Mouse (Mus musculus) forebrain, embryonic 13.5 days (tissue): ENCODE data around the gene Clptm1. TPM values are rescaled to one million over a fixed set of nuclear protein-coding genes. Genes with fewer than 3 reads are reported as not detected.
"Not testable (repeated sequence)": the region's sequence is repeated elsewhere in the genome, so short reads cannot be mapped to it uniquely, and the experiment has no call there.

ENCODE experiments used
- ATAC-seq: fragments of 200-750 bp; cut with Nextera tagmentation; 2 replicates; pipeline ENCODE4 v1.8.0; 2017
- H3K27ac ChIP-seq: fragments of 300-500 bp; sonication (generic); 2 replicates; pipeline ENCODE4 v1.5.1; 2015; ENCODE audit warnings: inconsistent platforms, mild to moderate bottlenecking, moderate library complexity
- H3K27me3 ChIP-seq: fragments of 300-500 bp; sonication (generic); 2 replicates; pipeline ENCODE4 v1.6.1; 2015; ENCODE audit warnings: mild to moderate bottlenecking, inconsistent platforms
- H3K36me3 ChIP-seq: fragments of 300-500 bp; sonication (generic); 2 replicates; pipeline ENCODE4 v1.6.1; 2015; ENCODE audit warnings: mild to moderate bottlenecking, inconsistent platforms; ENCODE audit not compliant: poor library complexity, severe bottlenecking
- H3K4me1 ChIP-seq: fragments of 300-500 bp; sonication (generic); 2 replicates; pipeline ENCODE4 v1.6.1; 2015; ENCODE audit warnings: inconsistent platforms
- H3K4me2 ChIP-seq: fragments of 300-500 bp; sonication (generic); 2 replicates; pipeline ENCODE4 v1.6.1; 2015; ENCODE audit warnings: inconsistent platforms, mild to moderate bottlenecking, moderate library complexity
- H3K4me3 ChIP-seq: fragments of 300-500 bp; sonication (generic); 2 replicates; pipeline ENCODE4 v1.5.1; 2015; ENCODE audit warnings: mild to moderate bottlenecking, inconsistent platforms
- H3K9ac ChIP-seq: fragments of 300-500 bp; sonication (generic); 2 replicates; pipeline ENCODE4 v1.6.1; 2015; ENCODE audit warnings: mild to moderate bottlenecking, inconsistent platforms
- H3K9me3 ChIP-seq: fragments of 300-500 bp; sonication (generic); replicated peaks from 2 replicates; pipeline ENCODE4 v1.6.1; 2016; ENCODE audit warnings: inconsistent platforms
- WGBS: fragments of 180-500 bp; shearing (Covaris S2); methylation state at CpG from one replicate; pipeline ENCODE4 v1.1.7; 2015; 5-methylcytosine and 5-hydroxymethylcytosine counted together
- polyA plus RNA-seq: library from polyadenylated mRNA; unstranded; fragments of >200 nt; fragmentation: Nextera tagmentation; extraction: Ambion mirVana; gene quantifications from 2 replicates; pipeline ENCODE4 v1.2.1, GENCODE M21; 2015

Gene Clptm1
- polyA plus RNA-seq, 1 experiment from 2014 or later: 64.2 TPM

DNA sequence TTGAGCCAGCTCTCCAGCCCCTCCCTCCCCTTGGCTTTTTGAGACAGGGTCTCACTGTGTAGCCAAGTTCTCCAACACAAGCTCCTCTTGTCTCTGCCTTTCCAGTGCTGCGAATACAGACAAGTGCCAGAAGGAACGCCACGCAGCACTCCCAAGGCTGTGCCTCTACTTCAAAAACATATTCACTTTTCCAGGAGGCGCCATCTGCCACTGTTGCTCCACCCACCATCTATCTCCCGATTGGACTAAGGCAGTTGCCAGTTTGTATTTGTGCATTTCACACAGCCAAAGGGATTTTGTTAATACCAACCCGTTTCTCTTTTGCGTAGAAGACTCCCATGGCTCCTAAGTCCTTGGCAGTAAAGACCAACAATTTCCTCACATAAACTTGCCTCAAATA is 44.0 kb downstream of the Clptm1 start:
- peaks cover 6% of the 10 kb centered on the region for H3K4me1 ChIP-seq
- peaks cover 24% of the 10 kb centered on the region for H3K27me3 ChIP-seq
- no peak overlapping the region for H3K4me2 ChIP-seq
- ATAC-seq: no peak
- H3K36me3 ChIP-seq: no peaks in the 10 kb centered on the region
- H3K4me3 ChIP-seq: no peak overlapping the region
- no peak overlapping the region for H3K27ac ChIP-seq
- H3K9ac ChIP-seq: no peak overlapping the region
- 91% methylated on average over 7 of the region's 7 CpGs for WGBS
- H3K9me3 ChIP-seq: no peaks in the 10 kb centered on the region

DNA sequence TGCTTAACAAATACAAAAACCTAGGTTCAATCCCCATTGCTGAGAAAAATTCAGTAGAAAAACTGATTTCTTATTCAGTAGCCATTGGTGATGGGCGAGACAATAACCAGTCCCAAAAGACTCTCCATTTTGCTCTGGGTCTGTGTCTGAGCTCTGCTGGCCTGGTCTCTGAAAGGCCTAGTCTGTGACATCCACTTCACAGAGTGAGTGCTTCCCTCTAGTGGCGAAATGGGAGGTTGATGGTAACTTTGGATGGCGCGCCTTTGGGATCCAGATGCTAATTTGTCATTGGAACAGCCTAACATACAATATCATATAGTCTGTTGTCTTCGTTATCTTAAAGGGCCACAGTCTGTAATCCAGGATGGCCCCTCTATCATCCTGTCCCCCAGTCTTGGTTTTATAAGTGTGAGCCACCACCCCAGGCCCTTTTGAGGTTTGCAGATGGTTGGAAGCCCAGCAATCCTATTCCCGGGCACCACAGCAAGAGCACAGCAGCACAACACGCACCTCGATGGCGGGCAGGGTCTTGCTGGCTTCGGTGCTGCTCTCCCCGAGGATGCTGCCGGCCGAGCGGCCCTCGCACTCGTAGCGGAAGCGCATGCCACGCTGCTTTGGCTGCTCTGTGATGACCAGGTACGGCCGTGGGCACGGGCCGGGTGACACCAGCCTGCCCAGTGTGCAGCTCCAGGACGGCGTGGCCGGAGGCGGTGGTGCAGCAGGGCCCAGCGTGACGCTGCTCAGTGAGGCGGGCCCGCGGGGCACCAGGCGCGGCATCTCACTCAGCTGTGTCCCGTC is 45.6 kb downstream of the Clptm1 start:
- 5% methylated on average over 35 of the region's 35 CpGs for WGBS
- Histone ChIP-seq H3K9ac (peak overlapping the region; percentile 60), H3K27me3 (peaks cover 20% of the 10 kb centered on the region), H3K9me3 (no peaks in the 10 kb centered on the region), H3K4me3 (peak overlapping the region; percentile 28), H3K4me1 (peaks cover 6% of the 10 kb centered on the region), H3K36me3 (no peaks in the 10 kb centered on the region), H3K4me2 (peak overlapping the region; percentile 55), H3K27ac (no peak overlapping the region)
- ATAC-seq: peak; percentile 89

- H3K9ac ChIP-seq: no peak overlapping the region
- H3K9me3 ChIP-seq: no peaks in the 10 kb centered on the region
- no peak overlapping the region for H3K4me2 ChIP-seq
- no peak overlapping the region for H3K4me3 ChIP-seq
- H3K36me3 ChIP-seq: no peaks in the 10 kb centered on the region
- H3K27ac ChIP-seq: no peak overlapping the region
- ATAC-seq: no peak
- peaks cover 10% of the 10 kb centered on the region for H3K27me3 ChIP-seq
- peaks cover 6% of the 10 kb centered on the region for H3K4me1 ChIP-seq
- WGBS: 89% methylated on average over 12 of the region's 12 CpGs
Measured at GRCm38 (mm10) chr7:19615036-19615577, 49.7 kb downstream of the Clptm1 start.

DNA sequence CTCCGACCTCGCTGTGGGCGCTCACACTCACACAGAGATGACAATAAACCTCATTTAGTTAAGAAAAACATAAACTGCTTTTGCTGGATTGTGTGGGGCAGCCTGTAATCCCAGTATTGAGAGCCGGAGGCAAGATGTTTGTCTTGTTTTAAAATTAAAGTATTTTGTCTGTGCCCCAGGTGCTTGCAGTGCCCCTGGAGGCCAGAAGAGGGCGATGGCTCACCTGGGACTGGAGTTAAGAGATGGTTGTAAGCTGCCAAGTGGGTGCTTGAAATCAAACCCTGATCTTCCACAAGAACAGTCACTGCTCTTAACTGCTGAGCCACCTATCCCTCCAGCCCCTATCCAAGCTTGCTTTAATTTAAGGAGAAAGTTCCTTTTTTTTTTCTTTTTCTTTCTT is 53.9 kb downstream of the Clptm1 start:
- WGBS: 80% methylated on average over 5 of the region's 5 CpGs
- Histone ChIP-seq H3K4me3 (no peak overlapping the region), H3K27me3 (no peaks in the 10 kb centered on the region), H3K27ac (no peak overlapping the region), H3K36me3 (no peaks in the 10 kb centered on the region), H3K9me3 (no peaks in the 10 kb centered on the region), H3K9ac (no peak overlapping the region), H3K4me2 (no peak overlapping the region), H3K4me1 (no peaks in the 10 kb centered on the region)
- no peak for ATAC-seq

DNA sequence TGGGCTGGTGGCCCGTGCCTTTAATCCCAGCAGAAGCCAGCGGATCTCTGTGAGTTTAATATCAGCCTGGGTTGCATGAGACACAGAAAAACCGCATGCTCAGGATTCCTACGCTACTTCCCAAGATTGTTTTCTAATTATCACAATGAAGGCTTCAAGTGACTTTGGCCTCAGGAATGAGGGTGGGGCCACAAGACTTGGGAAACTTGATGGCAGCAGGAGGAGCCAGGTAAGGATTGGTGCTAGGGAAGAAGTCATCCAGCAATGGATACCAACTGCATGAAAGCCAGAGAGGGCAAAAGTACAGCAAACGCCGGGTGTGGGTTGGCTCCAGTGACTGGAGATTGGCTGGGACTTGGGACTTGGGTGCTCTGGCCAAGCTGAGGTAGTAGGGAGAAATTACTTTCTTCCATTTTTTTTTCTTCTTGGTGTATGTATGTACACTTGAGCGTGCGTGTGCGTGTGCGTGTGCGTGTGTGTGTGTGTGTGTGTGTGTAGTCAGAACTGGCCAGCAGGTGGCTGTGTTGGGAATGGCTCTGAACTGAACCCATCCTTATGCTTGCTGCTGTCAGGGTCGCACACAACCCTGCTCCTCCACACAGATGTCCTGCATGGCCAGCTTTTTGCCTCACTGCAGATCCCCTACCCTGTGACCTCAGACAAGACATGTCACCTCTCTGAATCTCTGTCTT is 55.0 kb downstream of the Clptm1 start:
- Histone ChIP-seq H3K4me1 (no peaks in the 10 kb centered on the region), H3K9me3 (no peaks in the 10 kb centered on the region), H3K9ac (no peak overlapping the region), H3K27ac (no peak overlapping the region), H3K4me3 (no peak overlapping the region), H3K27me3 (no peaks in the 10 kb centered on the region), H3K36me3 (no peaks in the 10 kb centered on the region), H3K4me2 (no peak overlapping the region)
- no peak for ATAC-seq
- 86% methylated on average over 12 of the region's 12 CpGs for WGBS

- no peaks in the 10 kb centered on the region for H3K9me3 ChIP-seq
- 81% methylated on average over 5 of the region's 5 CpGs for whole genome bisulfite sequencing
- no peaks in the 10 kb centered on the region for H3K27me3 ChIP-seq
- no peak overlapping the region for H3K27ac ChIP-seq
- H3K4me2 ChIP-seq: no peak overlapping the region
- H3K4me1 ChIP-seq: peaks cover 15% of the 10 kb centered on the region
- H3K36me3 ChIP-seq: peaks cover 7% of the 10 kb centered on the region
- H3K9ac ChIP-seq: no peak overlapping the region
- H3K4me3 ChIP-seq: no peak overlapping the region
- ATAC-seq: no peak
Measured at GRCm38 (mm10) chr7:19607291-19607690, 57.5 kb downstream of the Clptm1 start.

- H3K9ac ChIP-seq: 0 out of 2 replicates have a peak overlapping the region, but pooled peaks have one; percentile 90
- ATAC-seq: not testable (repeated sequence)
Measured at GRCm38 (mm10) chr7:19604606-19605214, 60.1 kb downstream of the Clptm1 start.

DNA sequence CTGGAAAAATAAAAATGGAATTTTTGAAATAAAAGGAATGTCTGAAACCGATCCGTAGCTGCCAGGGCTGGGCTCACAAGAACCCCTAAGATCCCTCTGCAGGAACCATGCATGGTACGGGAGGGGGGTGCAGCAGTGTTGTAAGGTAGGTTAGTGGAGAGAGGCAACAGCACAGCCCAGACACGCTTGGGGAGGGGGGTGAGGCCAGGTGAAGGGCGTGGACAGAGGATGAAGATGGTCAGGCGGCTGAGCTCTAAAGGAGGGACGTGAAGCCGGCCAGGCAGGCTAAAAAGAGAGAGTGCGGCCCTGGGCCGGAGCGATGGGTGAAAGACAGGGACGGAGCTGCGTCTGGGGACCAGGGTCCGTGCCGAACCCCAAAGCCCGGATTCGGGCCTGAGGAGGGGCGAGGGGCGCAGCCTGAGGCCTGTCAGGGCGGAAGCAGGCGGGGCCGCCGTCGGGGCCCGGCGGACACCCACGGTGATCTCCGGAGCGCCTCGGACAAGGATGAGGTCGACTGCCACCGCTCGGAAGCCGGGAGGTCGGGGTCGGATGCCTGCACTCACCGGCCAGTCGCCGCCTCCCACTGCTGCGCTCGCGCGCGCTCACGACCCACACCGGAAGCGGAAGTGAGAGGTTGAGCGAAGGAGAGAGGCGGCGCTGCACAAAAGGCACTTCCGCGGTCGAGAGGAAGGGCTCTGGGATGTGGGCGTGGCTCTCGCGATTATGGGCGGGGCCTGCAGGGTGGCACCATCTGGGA is 60.8 kb downstream of the Clptm1 start, which contains the start of gene Clasrp:
TSS of gene Clasrp (minus strand) at position 638 of the 757 bp plus-strand sequence.
- WGBS: 1% methylated on average over 50 of the region's 57 CpGs
- Histone ChIP-seq H3K27me3 (no peaks in the 10 kb centered on the region), H3K4me2 (peak within 1 kb of the TSS; percentile 88), H3K9ac (peak within 1 kb of the TSS; percentile 90), H3K9me3 (no peaks in the 10 kb centered on the region), H3K36me3 (peaks cover 38% of the 10 kb centered on the region), H3K4me3 (peak within 1 kb of the TSS; percentile 87), H3K4me1 (peaks cover 32% of the 10 kb centered on the region), H3K27ac (peak within 1 kb of the TSS; percentile 37; the same call in 1 of the 2 replicates)
- ATAC-seq: peak; percentile 95

More at GRCm38 (mm10) chr7:19604606-19605214, 60.1 kb downstream of the Clptm1 start:
- H3K4me1 ChIP-seq: peaks cover 32% of the 10 kb centered on the region
- H3K27ac ChIP-seq, H3K9me3 ChIP-seq, H3K27me3 ChIP-seq: not testable (repeated sequence)
- H3K4me3 ChIP-seq: peak overlapping the region; percentile 87
- 63% methylated on average over 10 of the region's 10 CpGs for WGBS
- peaks cover 32% of the 10 kb centered on the region for H3K36me3 ChIP-seq
- H3K4me2 ChIP-seq: peak overlapping the region; percentile 88

DNA sequence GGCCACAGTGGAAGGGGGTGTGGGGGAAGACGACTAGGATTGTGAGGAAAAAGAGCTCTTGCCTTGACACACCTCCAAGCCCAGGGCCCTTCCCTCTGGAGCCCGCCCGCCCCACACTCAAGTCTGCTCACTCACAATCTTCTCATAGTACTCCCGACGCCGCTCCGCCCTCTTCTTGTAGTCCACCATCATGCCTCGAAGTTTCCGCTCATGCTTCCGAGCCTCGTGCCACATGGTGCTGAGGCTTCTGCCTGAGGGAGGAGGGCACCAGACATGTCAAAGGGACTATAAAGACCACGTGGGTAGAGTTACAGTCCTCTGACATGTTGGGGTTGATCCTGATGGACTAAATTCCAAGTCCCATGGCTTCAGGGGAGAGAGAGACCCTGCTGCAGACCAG is 61.8 kb downstream of the Clptm1 start:
- H3K27me3 ChIP-seq: no peaks in the 10 kb centered on the region
- 90% methylated on average over 12 of the region's 12 CpGs for WGBS
- H3K4me3 ChIP-seq: peak overlapping the region; percentile 87
- H3K36me3 ChIP-seq: peaks cover 48% of the 10 kb centered on the region
- H3K4me1 ChIP-seq: peaks cover 32% of the 10 kb centered on the region
- H3K4me2 ChIP-seq: peak overlapping the region; percentile 88
- ATAC-seq: no peak
- H3K9ac ChIP-seq: peak overlapping the region; percentile 90
- H3K27ac ChIP-seq: no peak overlapping the region
- H3K9me3 ChIP-seq: no peaks in the 10 kb centered on the region

DNA sequence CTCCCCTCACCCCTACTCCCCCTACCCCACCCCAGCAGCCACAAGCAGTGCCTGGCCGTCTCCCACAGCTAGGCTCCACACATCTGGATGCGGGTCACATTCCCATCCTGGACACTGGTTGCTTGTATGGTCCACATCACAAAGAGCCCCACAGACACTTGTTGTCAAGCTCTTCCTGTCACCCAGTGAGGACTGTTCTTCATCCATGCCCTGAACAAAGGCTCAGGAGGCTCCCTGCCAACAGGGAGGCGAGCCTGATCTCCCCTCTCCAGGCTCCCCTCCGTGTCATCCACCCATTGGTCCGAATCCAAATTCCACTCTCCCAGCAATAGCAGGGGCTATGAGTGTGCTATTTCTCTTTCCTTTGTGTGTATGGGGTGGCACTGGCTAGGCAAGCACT is 64.3 kb downstream of the Clptm1 start:
- Histone ChIP-seq H3K9ac (peak overlapping the region; percentile 8; the same call in 1 of the 2 replicates), H3K36me3 (peaks cover 66% of the 10 kb centered on the region), H3K4me1 (peaks cover 32% of the 10 kb centered on the region), H3K27ac (no peak overlapping the region), H3K4me2 (no peak overlapping the region), H3K4me3 (no peak overlapping the region), H3K9me3 (no peaks in the 10 kb centered on the region), H3K27me3 (no peaks in the 10 kb centered on the region)
- 57% methylated on average over 5 of the region's 5 CpGs for WGBS
- no peak for ATAC-seq

- Histone ChIP-seq H3K36me3 (peaks cover 92% of the 10 kb centered on the region), H3K9ac (no peak overlapping the region), H3K4me1 (no peaks in the 10 kb centered on the region), H3K27me3 (no peaks in the 10 kb centered on the region), H3K4me3 (no peak overlapping the region), H3K9me3 (no peaks in the 10 kb centered on the region), H3K27ac (no peak overlapping the region), H3K4me2 (no peak overlapping the region)
- WGBS: 94% methylated on average over 10 of the region's 10 CpGs
- no peak for ATAC-seq
Measured at GRCm38 (mm10) chr7:19593061-19593730, 71.6 kb downstream of the Clptm1 start.
